Mouse (Mus musculus): ENCODE results near the gene Gm17364.
"Not testable (repeated sequence)": the region's sequence is repeated elsewhere in the genome, so short reads cannot be mapped to it uniquely, and the experiment has no call there.

The Gm17364 gene

GRCm38 (mm10) chr13:41251667-41252066, 22.1 kb downstream of the Gm17364 start:
- DNase-seq (ENCODE audit: low read depth, low spot score): no peak

DNA sequence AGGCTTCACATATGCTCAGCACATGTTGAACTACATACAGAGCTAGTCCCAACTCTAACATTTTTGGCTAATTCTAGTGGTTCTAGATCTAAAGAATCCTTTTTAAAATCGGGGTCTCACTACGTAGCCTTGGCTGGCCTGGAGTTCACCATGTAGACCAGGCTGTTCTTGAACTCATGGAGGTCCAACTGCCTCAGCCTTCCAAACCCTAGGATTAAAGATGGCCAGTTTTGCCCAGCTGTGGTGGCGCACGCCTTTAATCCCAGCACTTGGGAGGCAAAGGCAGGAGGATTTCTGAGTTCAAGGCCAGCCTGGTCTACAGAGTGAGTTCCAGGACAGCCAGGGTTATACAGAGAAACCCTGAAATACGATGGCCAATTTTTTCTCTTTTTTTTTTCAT, 22.5 kb downstream of the Gm17364 start:
- not testable (repeated sequence) for DNase-seq (ENCODE audit: low read depth, low spot score)

GRCm38 (mm10) chr13:41250318-41250981, 23.3 kb downstream of the Gm17364 start:
- DNase-seq (ENCODE audit: low read depth, low spot score): no peak

DNA sequence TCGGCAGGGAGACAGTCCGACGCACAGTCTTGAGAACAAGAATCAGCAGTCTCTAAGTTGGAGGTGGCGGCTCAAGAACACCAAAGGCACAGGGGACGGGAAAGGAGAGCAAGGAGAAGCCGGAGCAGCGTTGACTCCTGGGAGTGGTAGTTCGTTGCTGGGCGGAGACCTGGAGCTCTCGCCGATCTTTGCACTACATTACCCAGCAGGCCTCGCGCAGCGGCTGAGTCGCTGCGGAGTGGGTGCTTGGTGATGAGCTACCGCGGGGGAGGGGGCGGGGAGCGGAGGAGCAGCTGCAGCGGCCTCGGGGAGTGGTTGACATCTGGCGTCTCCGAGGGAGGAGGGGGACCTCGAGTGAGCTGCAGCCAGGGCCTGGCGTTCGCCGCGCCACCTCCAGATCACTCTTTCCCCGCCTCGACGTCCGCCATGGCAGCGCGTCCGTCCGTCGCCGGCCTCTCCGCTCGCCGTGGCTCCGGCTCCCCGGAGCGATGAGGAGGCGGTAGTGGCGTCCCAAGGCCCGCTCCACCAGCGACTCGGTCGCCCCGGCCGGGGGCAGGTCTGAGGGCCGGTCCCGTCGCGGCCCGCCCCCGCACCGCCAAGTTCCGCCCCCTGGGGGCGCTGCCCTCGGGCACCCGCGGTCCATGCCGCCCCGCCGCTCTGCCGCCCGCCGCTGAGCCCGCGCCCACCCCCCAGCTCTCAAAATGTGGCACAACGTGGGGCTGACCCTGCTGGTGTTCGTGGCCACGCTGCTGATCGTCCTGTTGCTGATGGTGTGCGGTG, 24.0 kb downstream of the Gm17364 start, which contains the start of gene Smim13:
Gene Smim13 (plus strand): TSS at position 307 of the 780 bp plus-strand sequence.
- peak; percentile 98 for DNase-seq (ENCODE audit: low read depth, low spot score)

GRCm38 (mm10) chr13:41248751-41249520, 24.8 kb downstream of the Gm17364 start:
- DNase-seq (ENCODE audit: low read depth, low spot score): no peak

DNA sequence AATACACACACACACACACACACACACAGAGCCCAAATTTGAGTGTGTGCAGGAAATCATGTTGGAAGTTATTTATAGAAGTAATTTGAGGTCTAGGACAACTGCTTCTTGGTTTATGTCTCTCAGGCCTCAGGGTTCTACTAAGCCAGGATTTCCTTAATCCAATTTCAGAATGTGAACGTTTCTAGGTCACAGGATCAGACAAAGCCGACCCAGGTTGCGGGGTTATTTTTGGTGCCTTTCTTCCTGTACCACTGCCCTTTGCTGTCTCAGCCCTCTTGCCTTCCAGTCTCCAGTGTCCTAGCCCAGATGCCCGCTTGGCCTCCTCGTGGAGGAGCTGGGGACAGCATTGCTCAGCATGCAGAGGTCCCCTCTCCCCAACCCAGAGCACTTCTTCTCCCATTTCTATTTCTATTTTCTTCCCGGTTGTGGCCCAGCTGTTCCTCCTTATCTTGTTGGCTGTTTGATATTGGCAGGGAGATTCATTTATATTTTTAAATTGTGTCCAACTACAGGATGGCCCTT, 29.4 kb downstream of the Gm17364 start:
- no peak for DNase-seq (ENCODE audit: low read depth, low spot score)

DNA sequence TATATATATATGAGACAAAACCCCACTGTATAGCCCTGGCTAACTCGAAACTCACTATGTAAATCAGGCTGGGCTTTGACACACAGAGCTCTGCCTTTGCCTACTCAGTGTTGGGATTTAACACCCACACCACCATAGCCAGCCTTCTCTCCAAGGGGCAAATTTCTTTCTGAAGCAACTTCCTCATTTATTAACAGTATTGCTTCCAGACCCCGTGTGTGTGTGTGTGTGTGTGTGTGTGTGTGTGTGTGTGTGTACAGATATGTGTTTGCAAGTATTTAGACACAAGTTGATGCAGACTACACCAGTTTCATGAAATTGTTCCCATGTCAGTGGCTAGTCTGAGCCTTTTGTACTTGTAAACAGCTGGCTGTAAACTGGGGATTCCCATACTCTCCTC, 32.2 kb downstream of the Gm17364 start:
- DNase-seq (ENCODE audit: low read depth, low spot score): no peak

GRCm38 (mm10) chr13:41238805-41239130, 35.0 kb downstream of the Gm17364 start:
- peak; percentile 73 for DNase-seq (ENCODE audit: low read depth, low spot score)

DNA sequence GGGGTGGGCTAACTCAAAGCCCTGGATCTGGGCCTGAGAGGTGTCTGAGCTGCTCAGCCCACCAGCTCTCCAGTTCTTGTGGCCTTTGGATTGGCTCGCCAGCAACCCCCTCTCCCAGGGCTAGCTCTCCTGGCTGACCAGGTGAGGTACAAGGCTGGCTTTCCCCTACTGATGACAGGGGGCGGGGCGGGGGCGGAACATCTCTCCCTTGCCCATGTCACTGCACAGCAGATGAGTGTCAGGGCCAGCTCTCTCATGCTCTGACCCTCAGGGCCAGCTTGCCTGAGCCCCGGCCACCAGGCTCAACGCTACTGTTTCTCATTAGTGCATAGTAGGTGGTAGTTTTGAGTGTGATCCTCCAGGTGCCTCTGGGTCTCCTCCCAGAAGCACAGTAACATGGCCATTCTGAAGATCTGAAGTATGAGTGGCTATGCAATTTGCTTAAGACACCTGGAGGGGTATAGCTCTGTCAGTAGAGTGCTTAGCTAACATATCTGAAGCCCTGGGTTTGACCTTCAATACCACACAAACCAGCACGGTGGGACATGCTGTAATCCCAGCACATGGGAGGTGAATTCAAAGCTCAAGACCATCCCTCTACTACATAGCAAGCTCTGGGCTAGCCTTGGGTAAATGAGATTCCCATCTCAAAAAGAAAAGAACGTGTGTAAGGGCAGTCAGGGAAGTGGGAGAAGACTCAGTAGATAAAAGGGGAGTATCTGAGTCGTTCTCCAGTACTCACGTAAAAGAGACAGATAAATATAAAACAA, 35.6 kb downstream of the Gm17364 start:
- no peak for DNase-seq (ENCODE audit: low read depth, low spot score)

DNA sequence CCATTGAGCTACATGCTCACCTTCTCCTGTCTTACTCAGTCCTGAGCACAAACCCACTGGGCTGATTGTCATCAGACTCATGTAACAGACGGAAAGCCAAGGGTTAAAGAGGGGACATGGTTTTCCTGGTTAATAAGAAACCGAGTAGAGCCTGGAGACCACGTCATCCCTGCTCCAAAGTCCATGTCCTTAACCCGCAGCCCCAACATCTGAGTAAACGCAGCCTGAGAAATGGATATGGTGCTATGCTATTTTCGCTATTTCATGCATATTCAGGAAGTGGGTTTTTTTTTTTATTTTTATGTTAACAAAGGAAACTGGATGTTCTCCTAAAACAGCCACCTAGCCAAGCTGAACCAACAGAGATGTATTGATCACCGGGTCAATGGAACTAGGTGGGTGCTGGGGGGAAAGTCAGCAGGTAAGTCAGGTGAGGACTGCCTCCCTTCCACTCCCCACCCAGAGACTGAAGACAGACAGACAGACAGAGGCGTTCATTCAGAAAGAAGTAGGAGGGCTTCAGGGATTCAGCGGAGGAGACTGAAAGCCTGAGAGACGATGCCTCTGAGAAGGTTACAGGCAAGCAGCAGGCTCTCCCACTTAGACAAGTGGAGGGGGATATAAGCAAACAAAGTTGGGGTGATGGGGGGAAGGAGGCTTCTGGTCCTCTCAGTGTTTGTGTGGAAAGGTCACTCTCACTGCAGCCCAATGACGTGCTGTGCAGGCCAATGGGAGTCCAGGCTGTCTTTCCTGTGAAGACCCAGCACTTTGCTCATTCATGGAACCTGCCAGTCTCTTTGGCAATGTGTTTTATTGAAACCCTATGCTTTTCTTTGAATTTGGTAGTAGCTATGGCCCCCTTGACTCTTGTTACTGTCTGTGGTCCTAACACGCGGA, 37.7 kb downstream of the Gm17364 start:
- no peak for DNase-seq (ENCODE audit: low read depth, low spot score)

DNA sequence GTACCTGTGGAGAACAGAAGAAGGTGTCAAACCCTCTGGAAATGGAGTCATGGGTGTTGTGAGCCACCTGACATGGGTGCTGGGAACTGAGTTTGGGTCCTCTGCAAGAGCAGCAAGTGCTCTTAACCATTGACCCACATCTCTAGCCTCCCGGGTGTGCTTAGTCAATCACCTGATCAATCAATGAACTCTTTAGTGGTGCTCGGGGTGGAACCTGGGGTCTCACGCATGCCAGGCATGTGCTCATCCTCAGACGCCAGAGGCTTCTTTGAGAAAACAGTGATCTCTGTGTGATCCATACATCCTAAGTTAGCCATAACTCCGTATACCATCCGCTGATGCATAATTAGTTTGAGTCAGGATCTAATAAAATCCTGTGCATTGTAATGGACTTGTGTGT, 38.6 kb downstream of the Gm17364 start:
- DNase-seq (ENCODE audit: low read depth, low spot score): no peak

- DNase-seq (ENCODE audit: low read depth, low spot score): no peak
Measured at GRCm38 (mm10) chr13:41233241-41233640, 40.5 kb downstream of the Gm17364 start.

GRCm38 (mm10) chr13:41232209-41232608, 41.6 kb downstream of the Gm17364 start:
- DNase-seq (ENCODE audit: low read depth, low spot score): no peak

GRCm38 (mm10) chr13:41231389-41231983, 42.3 kb downstream of the Gm17364 start:
- DNase-seq (ENCODE audit: low read depth, low spot score): no peak

GRCm38 (mm10) chr13:41230256-41230655, 43.5 kb downstream of the Gm17364 start:
- no peak for DNase-seq (ENCODE audit: low read depth, low spot score)

DNA sequence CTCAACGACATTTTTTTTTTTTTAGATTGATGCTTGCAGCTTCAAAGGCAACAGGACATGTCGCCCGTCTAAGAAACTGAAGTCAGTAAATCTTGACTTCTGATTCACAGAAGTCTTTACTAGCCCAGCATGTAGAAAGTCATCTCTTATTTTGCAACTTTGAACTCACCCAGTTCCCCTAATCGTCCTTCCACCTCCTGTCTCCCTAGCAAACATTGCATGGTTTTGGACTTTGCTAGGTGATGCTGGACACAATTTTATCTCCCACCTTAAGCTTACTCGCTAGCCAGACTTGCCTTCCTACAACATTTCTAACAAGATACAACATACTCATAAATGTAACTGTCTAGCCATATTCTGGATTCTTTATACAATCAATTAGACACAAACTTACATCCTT, 45.7 kb downstream of the Gm17364 start:
- no peak for DNase-seq (ENCODE audit: low read depth, low spot score)

DNA sequence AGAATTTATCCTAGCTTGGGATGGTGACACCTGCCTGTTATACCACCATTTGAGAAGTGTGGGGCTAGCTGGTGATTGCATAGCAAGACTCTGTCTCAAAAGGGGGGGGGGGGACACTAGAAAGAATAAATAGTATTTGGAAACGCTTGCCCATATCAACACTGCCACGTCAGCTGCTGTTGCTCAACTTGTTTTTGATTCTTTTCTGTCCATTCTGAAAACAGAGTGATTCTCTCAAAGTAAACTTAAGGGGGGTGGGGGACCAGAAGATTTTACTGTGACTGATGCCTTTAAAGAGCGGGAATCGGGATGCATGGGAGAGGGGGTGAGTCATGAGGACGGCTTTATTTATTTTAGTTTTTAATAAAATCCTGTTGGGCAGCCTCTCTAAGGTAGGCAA, 47.3 kb downstream of the Gm17364 start:
- DNase-seq (ENCODE audit: low read depth, low spot score): no peak

Measured in CD4-positive helper T cell, adult 2 months (primary cell).